Mouse (Mus musculus) ES-Bruce4 (cell line): ENCODE results near the gene Slc35a2.

ENCODE experiments used
- CTCF ChIP-seq: IDR thresholded peaks from one replicate; pipeline ENCODE4 v1.8.1; 2011; ENCODE audit warnings: low read depth, low read length
- POLR2A ChIP-seq: IDR thresholded peaks from one replicate; pipeline ENCODE4 v1.8.1; 2011; ENCODE audit warnings: low read length; ENCODE audit not compliant: insufficient read depth

DNA sequence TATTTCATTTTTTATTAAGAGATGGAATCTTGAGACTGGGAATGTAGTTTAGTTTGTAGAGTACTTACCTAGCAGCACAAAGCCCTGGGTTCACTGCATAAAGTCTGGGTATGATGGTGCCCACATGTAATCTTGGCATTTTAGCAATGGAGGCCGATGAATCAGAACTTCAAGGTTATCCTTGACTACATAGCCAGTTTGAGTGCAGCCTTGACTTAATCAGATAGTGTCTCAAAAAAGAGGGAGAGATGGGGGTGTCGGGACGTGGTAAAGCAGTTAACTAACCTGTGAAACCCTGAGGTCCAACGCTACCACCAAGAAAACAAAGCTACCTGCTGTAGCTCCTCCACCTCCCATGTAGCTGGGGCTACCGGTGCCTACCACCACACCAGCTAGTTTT is 20.6 kb downstream of the Slc35a2 start:
- TF ChIP-seq POLR2A = no peak
- TF ChIP-seq CTCF = no peak
